Mouse (Mus musculus): ENCODE results near the gene Slc24a3.

DNA sequence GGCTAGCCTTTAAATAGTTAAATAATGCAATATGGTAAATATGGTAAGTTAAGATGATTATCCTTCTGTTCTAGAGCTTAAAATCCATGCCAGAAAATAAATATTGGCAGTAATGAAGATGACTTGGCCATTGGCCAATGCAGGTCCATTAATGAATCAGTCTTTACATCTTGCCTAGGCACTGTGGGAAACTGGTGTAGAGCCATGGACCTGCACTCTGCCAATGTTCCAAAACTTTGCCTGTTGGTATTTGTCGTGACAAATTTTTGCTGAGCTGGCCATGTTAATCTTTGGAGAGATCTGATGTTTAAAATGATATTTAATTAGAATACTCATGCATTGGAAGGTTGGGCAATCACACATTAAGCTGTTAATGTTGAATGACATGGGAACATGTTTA lies 129.4 kb downstream of the Slc24a3 start:
- TF ChIP-seq POLR2A (IDR thresholded peaks at IDR 0.05; ENCODE audit: extremely low read depth, insufficient read depth, low read length) (no peak), CTCF (IDR thresholded peaks at IDR 0.05; ENCODE audit: extremely low read depth, insufficient read depth, low read length) (no peak)
